Mouse (Mus musculus): Measurements from ENCODE around the gene Rpl9-ps6. TPM values are rescaled to one million over a fixed set of nuclear protein-coding genes. Genes with fewer than 3 reads are reported as not detected.

Gene Rpl9-ps6
- polyA plus RNA-seq (2012; ENCODE audit: insufficient read depth, low replicate concordance) = 2.3 TPM in 1 of 2 replicates, not detected in the other

DNA sequence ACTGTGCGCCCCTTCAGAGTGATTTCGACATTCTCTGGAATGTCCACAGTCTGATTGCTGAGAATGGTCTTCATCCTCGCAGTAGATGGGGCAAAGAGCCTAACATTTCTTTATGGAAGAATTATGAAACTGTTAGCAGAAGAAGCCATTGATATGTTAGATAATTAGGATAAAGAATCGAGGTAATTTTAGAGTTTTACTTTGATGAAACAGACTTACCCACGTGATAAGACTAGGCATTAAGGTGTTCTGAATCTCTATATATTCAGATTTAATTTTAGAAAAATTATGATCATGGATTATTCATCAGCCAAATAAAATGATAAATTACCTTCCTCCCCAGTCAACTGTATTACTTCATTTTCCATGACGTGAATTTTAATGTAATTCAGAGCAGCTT, at the start of gene Rpl9-ps6:
Rpl9-ps6 (minus strand) TSS at position 101 of the 400 bp plus-strand sequence.
- H3K27me3 ChIP-seq (replicated peaks) = peaks cover 7% of the 10 kb centered on the region
- H3K4me1 ChIP-seq = peaks cover 22% of the 10 kb centered on the region
- no peak for TF ChIP-seq GATA1 (IDR thresholded peaks at IDR 0.05; ENCODE audit: borderline replicate concordance, low read length)
- TF ChIP-seq FLI1 (IDR thresholded peaks at IDR 0.05; ENCODE audit: low read length) = no peak
- H3K4me3 ChIP-seq (replicated peaks) = no peak within 1 kb of the TSS
- no peaks in the 10 kb centered on the region for H3K36me3 ChIP-seq (replicated peaks; ENCODE audit: low read length)
- H3K9me3 ChIP-seq = no peaks in the 10 kb centered on the region

DNA sequence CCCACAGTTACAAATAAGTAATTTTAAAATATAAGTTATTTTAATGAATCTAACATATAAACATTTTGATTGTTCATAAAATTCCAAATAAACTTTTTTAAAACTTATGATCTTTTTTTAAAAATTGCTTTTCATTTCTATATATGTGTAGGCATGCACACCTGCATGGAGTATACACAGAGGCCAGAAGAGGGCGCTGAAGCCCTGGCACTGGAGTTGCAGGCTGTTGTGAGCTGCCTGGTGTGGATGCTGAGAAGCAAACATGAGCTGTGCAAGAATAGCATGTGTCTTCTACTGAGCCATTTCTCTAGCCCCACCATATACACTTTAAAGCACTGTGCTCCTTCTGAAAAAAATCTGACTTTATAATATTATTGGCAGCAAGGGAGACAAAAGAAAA, 46.1 kb upstream of the Rpl9-ps6 start:
- peaks cover 4% of the 10 kb centered on the region; the same call in 1 of the 2 replicates for H3K9me3 ChIP-seq
- no peaks in the 10 kb centered on the region for H3K27me3 ChIP-seq (replicated peaks)
- H3K36me3 ChIP-seq (replicated peaks; ENCODE audit: low read length) = peaks cover 85% of the 10 kb centered on the region
- TF ChIP-seq GATA1 (IDR thresholded peaks at IDR 0.05; ENCODE audit: borderline replicate concordance, low read length) = no peak
- TF ChIP-seq FLI1 (IDR thresholded peaks at IDR 0.05; ENCODE audit: low read length) = no peak
- H3K4me3 ChIP-seq (replicated peaks) = no peak overlapping the region
- peaks cover 15% of the 10 kb centered on the region for H3K4me1 ChIP-seq

DNA sequence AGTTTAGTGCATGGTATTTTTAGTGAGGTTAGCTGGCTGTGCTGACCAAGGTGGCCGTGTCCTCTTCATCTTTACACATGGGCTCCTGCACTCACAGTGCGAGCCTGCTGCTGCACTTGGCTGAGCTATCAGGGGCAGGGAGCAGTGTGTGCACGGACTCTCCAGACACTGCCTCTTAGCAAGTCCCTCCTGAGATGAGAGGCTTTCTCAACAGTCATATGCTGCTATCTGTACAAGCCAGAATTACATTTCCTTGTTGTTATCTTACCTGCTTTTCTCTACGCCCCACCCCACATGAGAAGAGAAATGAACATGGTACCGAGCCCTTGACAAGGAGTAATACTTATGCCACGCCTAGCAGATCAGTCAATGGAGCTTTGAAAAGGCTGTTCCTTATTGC, 44.6 kb upstream of the Rpl9-ps6 start:
- TF ChIP-seq GATA1 (IDR thresholded peaks at IDR 0.05; ENCODE audit: borderline replicate concordance, low read length) (no peak), FLI1 (IDR thresholded peaks at IDR 0.05; ENCODE audit: low read length) (no peak)
- H3K4me3 ChIP-seq (replicated peaks) = no peak overlapping the region
- peaks cover 90% of the 10 kb centered on the region for H3K36me3 ChIP-seq (replicated peaks; ENCODE audit: low read length)
- H3K9me3 ChIP-seq = peaks cover 4% of the 10 kb centered on the region; the same call in 1 of the 2 replicates
- H3K4me1 ChIP-seq = peaks cover 20% of the 10 kb centered on the region
- H3K27me3 ChIP-seq (replicated peaks) = no peaks in the 10 kb centered on the region

- H3K36me3 ChIP-seq (replicated peaks; ENCODE audit: low read length) = peaks cover 90% of the 10 kb centered on the region
- peaks cover 4% of the 10 kb centered on the region; the same call in 1 of the 2 replicates for H3K9me3 ChIP-seq
- peak overlapping the region; percentile 8 for H3K4me3 ChIP-seq (replicated peaks)
- H3K4me1 ChIP-seq = peaks cover 20% of the 10 kb centered on the region
- H3K27me3 ChIP-seq (replicated peaks) = no peaks in the 10 kb centered on the region
- TF ChIP-seq FLI1 (IDR thresholded peaks at IDR 0.05; ENCODE audit: low read length) = no peak
- TF ChIP-seq GATA1 (IDR thresholded peaks at IDR 0.05; ENCODE audit: borderline replicate concordance, low read length) = no peak
Measured at GRCm38 (mm10) chr19:32510267-32510666, 43.9 kb upstream of the Rpl9-ps6 start.

- no peak for TF ChIP-seq GATA1 (IDR thresholded peaks at IDR 0.05; ENCODE audit: borderline replicate concordance, low read length)
- TF ChIP-seq FLI1 (IDR thresholded peaks at IDR 0.05; ENCODE audit: low read length) = no peak
- Histone ChIP-seq H3K9me3 (peaks cover 4% of the 10 kb centered on the region; the same call in 1 of the 2 replicates), H3K4me3 (replicated peaks) (no peak overlapping the region), H3K4me1 (peaks cover 20% of the 10 kb centered on the region), H3K36me3 (replicated peaks; ENCODE audit: low read length) (peaks cover 81% of the 10 kb centered on the region), H3K27me3 (replicated peaks) (no peaks in the 10 kb centered on the region)
Measured at GRCm38 (mm10) chr19:32507526-32507925, 41.1 kb upstream of the Rpl9-ps6 start.

GRCm38 (mm10) chr19:32507100-32507499, 40.7 kb upstream of the Rpl9-ps6 start:
- H3K4me1 ChIP-seq = peaks cover 20% of the 10 kb centered on the region
- peaks cover 3% of the 10 kb centered on the region; the same call in 1 of the 2 replicates for H3K9me3 ChIP-seq
- no peaks in the 10 kb centered on the region for H3K27me3 ChIP-seq (replicated peaks)
- no peak overlapping the region for H3K4me3 ChIP-seq (replicated peaks)
- TF ChIP-seq FLI1 (IDR thresholded peaks at IDR 0.05; ENCODE audit: low read length) (no peak), GATA1 (IDR thresholded peaks at IDR 0.05; ENCODE audit: borderline replicate concordance, low read length) (no peak)
- H3K36me3 ChIP-seq (replicated peaks; ENCODE audit: low read length) = peaks cover 77% of the 10 kb centered on the region

- TF ChIP-seq GATA1 (IDR thresholded peaks at IDR 0.05; ENCODE audit: borderline replicate concordance, low read length) = no peak
- no peak for TF ChIP-seq FLI1 (IDR thresholded peaks at IDR 0.05; ENCODE audit: low read length)
- H3K4me3 ChIP-seq (replicated peaks) = no peak overlapping the region
- peaks cover 73% of the 10 kb centered on the region for H3K36me3 ChIP-seq (replicated peaks; ENCODE audit: low read length)
- no peaks in the 10 kb centered on the region for H3K9me3 ChIP-seq
- H3K27me3 ChIP-seq (replicated peaks) = no peaks in the 10 kb centered on the region
- peaks cover 20% of the 10 kb centered on the region for H3K4me1 ChIP-seq
Measured at GRCm38 (mm10) chr19:32506514-32506913, 40.1 kb upstream of the Rpl9-ps6 start.

DNA sequence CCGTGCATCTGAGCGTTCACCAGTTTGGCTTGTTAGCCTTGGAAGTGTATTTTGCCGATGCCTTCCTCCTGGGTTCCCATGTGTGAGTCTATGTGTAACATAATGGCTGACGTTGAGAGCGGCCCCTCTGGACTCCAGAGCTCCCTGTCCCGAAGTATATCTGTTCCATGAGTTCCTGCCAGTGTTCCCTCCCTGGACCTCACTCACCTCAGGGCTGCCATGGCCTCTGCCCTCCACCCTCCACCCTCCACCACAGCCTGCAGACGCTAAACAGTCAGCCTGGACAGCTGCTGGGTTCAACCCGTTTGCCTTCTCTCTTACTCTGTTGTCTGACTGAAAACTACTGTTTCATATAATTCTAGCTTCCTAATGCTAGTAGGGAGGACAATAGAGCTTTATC, 39.7 kb upstream of the Rpl9-ps6 start:
- Histone ChIP-seq H3K36me3 (replicated peaks; ENCODE audit: low read length) (peaks cover 74% of the 10 kb centered on the region), H3K9me3 (no peaks in the 10 kb centered on the region), H3K27me3 (replicated peaks) (no peaks in the 10 kb centered on the region), H3K4me3 (replicated peaks) (no peak overlapping the region), H3K4me1 (peaks cover 20% of the 10 kb centered on the region)
- TF ChIP-seq FLI1 (IDR thresholded peaks at IDR 0.05; ENCODE audit: low read length) = no peak
- TF ChIP-seq GATA1 (IDR thresholded peaks at IDR 0.05; ENCODE audit: borderline replicate concordance, low read length) = no peak

- TF ChIP-seq GATA1 (IDR thresholded peaks at IDR 0.05; ENCODE audit: borderline replicate concordance, low read length) = no peak
- no peak for TF ChIP-seq FLI1 (IDR thresholded peaks at IDR 0.05; ENCODE audit: low read length)
- Histone ChIP-seq H3K4me1 (no peaks in the 10 kb centered on the region), H3K27me3 (replicated peaks) (no peaks in the 10 kb centered on the region), H3K36me3 (replicated peaks; ENCODE audit: low read length) (peaks cover 76% of the 10 kb centered on the region), H3K9me3 (no peaks in the 10 kb centered on the region), H3K4me3 (replicated peaks) (no peak overlapping the region)
Measured at GRCm38 (mm10) chr19:32501414-32501813, 35.0 kb upstream of the Rpl9-ps6 start.

GRCm38 (mm10) chr19:32498002-32498401, 31.6 kb upstream of the Rpl9-ps6 start:
- H3K9me3 ChIP-seq = no peaks in the 10 kb centered on the region

More at GRCm38 (mm10) chr19:32498002-32498401, 31.6 kb upstream of the Rpl9-ps6 start:
- H3K36me3 ChIP-seq (replicated peaks; ENCODE audit: low read length) = peaks cover 83% of the 10 kb centered on the region
- no peak overlapping the region for H3K4me3 ChIP-seq (replicated peaks)
- H3K4me1 ChIP-seq = peaks cover 7% of the 10 kb centered on the region; the same call in 1 of the 2 replicates
- no peak for TF ChIP-seq FLI1 (IDR thresholded peaks at IDR 0.05; ENCODE audit: low read length)
- no peak for TF ChIP-seq GATA1 (IDR thresholded peaks at IDR 0.05; ENCODE audit: borderline replicate concordance, low read length)
- no peaks in the 10 kb centered on the region for H3K27me3 ChIP-seq (replicated peaks)
